Mouse (Mus musculus): ENCODE measurements at regions not wholly inside any gene's neighbourhood (a gene's known extent, or its start where the extent isn't known, plus 50 kb on each side); places are given as distances from the start of the nearest gene placed in this dataset.
A peak's percentile ranks its signal among the peaks of the same experiment; 100 is the strongest.

- DNase-seq (ENCODE audit: low spot score in 2 of 2): no peak
Measured at GRCm38 (mm10) chr4:12627158-12627871, 455.5 kb upstream of the Fam92a start.

- no peak for DNase-seq (ENCODE audit: low spot score in 2 of 2)
Measured at GRCm38 (mm10) chr4:12620756-12621270, 449.0 kb upstream of the Fam92a start.

GRCm38 (mm10) chr4:12620059-12620755 is 448.4 kb upstream of the Fam92a start:
- DNase-seq (ENCODE audit: low spot score in 2 of 2): no peak

- no peak for DNase-seq (ENCODE audit: low spot score in 2 of 2)
Measured at GRCm38 (mm10) chr4:12616665-12617064, 444.9 kb upstream of the Fam92a start.

- DNase-seq (ENCODE audit: low spot score in 2 of 2): no peak
Measured at GRCm38 (mm10) chr4:12611511-12611910, 439.7 kb upstream of the Fam92a start.

GRCm38 (mm10) chr4:12601165-12601919 is 429.5 kb upstream of the Fam92a start:
- DNase-seq (ENCODE audit: low spot score in 2 of 2): no peak

GRCm38 (mm10) chr4:12595801-12596515 is 424.1 kb upstream of the Fam92a start:
- no peak for DNase-seq (ENCODE audit: low spot score in 2 of 2)

GRCm38 (mm10) chr4:12592973-12593372 is 421.2 kb upstream of the Fam92a start:
- no peak for DNase-seq (ENCODE audit: low spot score in 2 of 2)

GRCm38 (mm10) chr4:12578102-12578501 is 406.3 kb upstream of the Fam92a start:
- DNase-seq (ENCODE audit: low spot score in 2 of 2): no peak

GRCm38 (mm10) chr4:12571881-12572280 is 400.1 kb upstream of the Fam92a start:
- DNase-seq (ENCODE audit: low spot score in 2 of 2): no peak

- DNase-seq (ENCODE audit: low spot score in 2 of 2): no peak
Measured at GRCm38 (mm10) chr4:12570689-12571088, 398.9 kb upstream of the Fam92a start.

GRCm38 (mm10) chr4:12567643-12568042 is 395.8 kb upstream of the Fam92a start:
- no peak for DNase-seq (ENCODE audit: low spot score in 2 of 2)

- peak; percentile 1 to 28 for DNase-seq (ENCODE audit: low spot score in 2 of 2)
Measured at GRCm38 (mm10) chr4:12563016-12563415, 391.2 kb upstream of the Fam92a start.

- no peak for DNase-seq (ENCODE audit: low spot score in 2 of 2)
Measured at GRCm38 (mm10) chr4:12560546-12560945, 388.7 kb upstream of the Fam92a start.

- no peak for DNase-seq (ENCODE audit: low spot score in 2 of 2)
Measured at GRCm38 (mm10) chr4:12560015-12560414, 388.2 kb upstream of the Fam92a start.

GRCm38 (mm10) chr4:12557105-12557504 is 385.3 kb upstream of the Fam92a start:
- no peak for DNase-seq (ENCODE audit: low spot score in 2 of 2)

GRCm38 (mm10) chr4:12549265-12549664 is 377.4 kb upstream of the Fam92a start:
- no peak for DNase-seq (ENCODE audit: low spot score in 2 of 2)

GRCm38 (mm10) chr4:12543906-12544305 is 372.1 kb upstream of the Fam92a start:
- no peak for DNase-seq (ENCODE audit: low spot score in 2 of 2)

GRCm38 (mm10) chr4:12541508-12541907 is 369.7 kb upstream of the Fam92a start:
- no peak for DNase-seq (ENCODE audit: low spot score in 2 of 2)

- DNase-seq (ENCODE audit: low spot score in 2 of 2): no peak
Measured at GRCm38 (mm10) chr4:12539184-12539791, 367.5 kb upstream of the Fam92a start.

- DNase-seq (ENCODE audit: low spot score in 2 of 2): peak in 1 of 2 experiments; percentile 14
Measured at GRCm38 (mm10) chr4:12538694-12539121, 366.9 kb upstream of the Fam92a start.

All from heart, adult 9 months (tissue).